Mouse (Mus musculus) embryonic facial prominence, embryonic 11.5 days (tissue): ENCODE results near the gene Rps7. TPM values are rescaled to one million over a fixed set of nuclear protein-coding genes. Genes with fewer than 3 reads are reported as not detected.

Experiments
- ATAC-seq: fragments of 200-750 bp; cut with Nextera tagmentation; replicated peaks from 2 replicates; pipeline ENCODE4 v1.8.0; 2017; ENCODE audit warnings: low read depth; ENCODE audit not compliant: insufficient number of reproducible peaks, low FRiP score, low TSS enrichment
- DNase-seq: peaks from one replicate; pipeline ENCODE4 v3.0.0-alpha.2; 2015; ENCODE audit warnings: low spot score
- H3K27ac ChIP-seq: fragments of 300-500 bp; sonication (generic); replicated peaks from 2 replicates; pipeline ENCODE4 v1.5.1; 2014; ENCODE audit warnings: mild to moderate bottlenecking, low read depth, low read length, control low read depth
- H3K27me3 ChIP-seq: fragments of 300-500 bp; sonication (generic); 2 replicates; pipeline ENCODE4 v1.6.1; 2014; ENCODE audit warnings: mild to moderate bottlenecking, low read length, moderate library complexity, mixed read lengths; ENCODE audit not compliant: control insufficient read depth, insufficient read depth
- H3K36me3 ChIP-seq: fragments of 300-500 bp; sonication (generic); replicated peaks from 2 replicates; pipeline ENCODE4 v1.6.1; 2014; ENCODE audit warnings: low read depth, mild to moderate bottlenecking, low read length, moderate library complexity, mixed read lengths; ENCODE audit not compliant: control insufficient read depth, insufficient read depth
- H3K4me1 ChIP-seq: fragments of 300-500 bp; sonication (generic); 2 replicates; pipeline ENCODE4 v1.6.1; 2014; ENCODE audit warnings: low read length, mixed read lengths; ENCODE audit not compliant: control insufficient read depth, insufficient read depth
- H3K4me2 ChIP-seq: fragments of 300-500 bp; sonication (generic); 2 replicates; pipeline ENCODE4 v1.6.1; 2014; ENCODE audit warnings: low read depth, mild to moderate bottlenecking, control low read depth, low read length, moderate library complexity
- H3K4me3 ChIP-seq: fragments of 300-500 bp; sonication (generic); 2 replicates; pipeline ENCODE4 v1.5.1; 2014; ENCODE audit warnings: low read depth, low read length, control low read depth
- H3K9ac ChIP-seq: fragments of 300-500 bp; sonication (generic); replicated peaks from 2 replicates; pipeline ENCODE4 v1.6.1; 2014; ENCODE audit warnings: mild to moderate bottlenecking, control low read depth, low read length
- H3K9me3 ChIP-seq: fragments of 300-500 bp; sonication (generic); replicated peaks from 2 replicates; pipeline ENCODE4 v1.6.1; 2016; ENCODE audit warnings: mild to moderate bottlenecking, low read length, inconsistent platforms, mixed read lengths; ENCODE audit not compliant: control insufficient read depth
- WGBS: fragments of 180-500 bp; shearing (Covaris S2); extraction: QIAGEN DNeasy Blood & Tissue Kit; methylation state at CpG from one replicate; pipeline ENCODE4 v1.1.7; 2014; 5-methylcytosine and 5-hydroxymethylcytosine counted together
- polyA plus RNA-seq: library from polyadenylated mRNA; unstranded; fragments of >200 nt; fragmentation: Nextera tagmentation; extraction: Ambion mirVana; gene quantifications from 2 replicates; pipeline ENCODE4 v1.2.1, GENCODE M21; 2014

Gene Rps7
- polyA plus RNA-seq, 1 experiment from 2014 or later: 941 TPM

- H3K27ac ChIP-seq: no peak overlapping the region
- H3K4me3 ChIP-seq: no peak overlapping the region
- no peak overlapping the region for H3K9ac ChIP-seq
- WGBS: 84% methylated on average over 2 of the region's 2 CpGs
- no peaks in the 10 kb centered on the region for H3K27me3 ChIP-seq
- H3K4me1 ChIP-seq: no peaks in the 10 kb centered on the region
- no peaks in the 10 kb centered on the region for H3K9me3 ChIP-seq
- peaks cover 2% of the 10 kb centered on the region; the same call in 1 of the 2 replicates for H3K36me3 ChIP-seq
- DNase-seq (no peak), ATAC-seq (no peak)
- H3K4me2 ChIP-seq: no peak overlapping the region
Observed at GRCm38 (mm10) chr12:28624251-28624650, 11.5 kb downstream of the Rps7 start.

GRCm38 (mm10) chr12:28623195-28623594 lies 12.6 kb downstream of the Rps7 start, which contains the start of gene Colec11:
Colec11 (minus strand) TSS chr12:28623377.
- Histone ChIP-seq H3K36me3 (no peaks in the 10 kb centered on the region), H3K4me2 (no peak within 1 kb of the TSS), H3K27ac (no peak within 1 kb of the TSS), H3K27me3 (no peaks in the 10 kb centered on the region), H3K9me3 (no peaks in the 10 kb centered on the region), H3K9ac (no peak within 1 kb of the TSS), H3K4me1 (no peaks in the 10 kb centered on the region), H3K4me3 (no peak within 1 kb of the TSS)
- no peak for ATAC-seq
- WGBS: 52% methylated on average over 5 of the region's 5 CpGs
- no peak for DNase-seq

- no peak overlapping the region for H3K9ac ChIP-seq
- no peak overlapping the region for H3K4me2 ChIP-seq
- DNase-seq (no peak), ATAC-seq (no peak)
- H3K27me3 ChIP-seq: no peaks in the 10 kb centered on the region
- no peaks in the 10 kb centered on the region for H3K9me3 ChIP-seq
- H3K4me1 ChIP-seq: no peaks in the 10 kb centered on the region
- H3K36me3 ChIP-seq: no peaks in the 10 kb centered on the region
- 87% methylated on average over 1 of the region's 1 CpGs for WGBS
- no peak overlapping the region for H3K27ac ChIP-seq
- H3K4me3 ChIP-seq: no peak overlapping the region
Observed at GRCm38 (mm10) chr12:28622641-28623040, 13.1 kb downstream of the Rps7 start.

- Histone ChIP-seq H3K4me2 (no peak overlapping the region), H3K27ac (no peak overlapping the region), H3K4me3 (no peak overlapping the region), H3K9ac (no peak overlapping the region), H3K9me3 (no peaks in the 10 kb centered on the region), H3K36me3 (no peaks in the 10 kb centered on the region), H3K27me3 (no peaks in the 10 kb centered on the region), H3K4me1 (no peaks in the 10 kb centered on the region)
- ATAC-seq (no peak), DNase-seq (no peak)
- 57% methylated on average over 5 of the region's 5 CpGs for WGBS
Observed at GRCm38 (mm10) chr12:28622167-28622532, 13.6 kb downstream of the Rps7 start.

- Histone ChIP-seq H3K4me2 (no peak overlapping the region), H3K9me3 (no peaks in the 10 kb centered on the region), H3K4me3 (no peak overlapping the region), H3K27ac (no peak overlapping the region), H3K36me3 (no peaks in the 10 kb centered on the region), H3K4me1 (no peaks in the 10 kb centered on the region), H3K27me3 (no peaks in the 10 kb centered on the region), H3K9ac (no peak overlapping the region)
- ATAC-seq (no peak), DNase-seq (no peak)
- 27% methylated on average over 7 of the region's 7 CpGs for WGBS
Observed at GRCm38 (mm10) chr12:28621451-28622166, 14.1 kb downstream of the Rps7 start.

- Histone ChIP-seq H3K4me1 (no peaks in the 10 kb centered on the region), H3K4me2 (no peak overlapping the region), H3K27me3 (no peaks in the 10 kb centered on the region), H3K9ac (no peak overlapping the region), H3K36me3 (no peaks in the 10 kb centered on the region), H3K9me3 (no peaks in the 10 kb centered on the region), H3K27ac (no peak overlapping the region), H3K4me3 (no peak overlapping the region)
- ATAC-seq: no peak
- no peak for DNase-seq
- WGBS: 70% methylated on average over 4 of the region's 4 CpGs
Observed at GRCm38 (mm10) chr12:28617297-28617696, 18.5 kb downstream of the Rps7 start.

GRCm38 (mm10) chr12:28614401-28614800 lies 21.4 kb downstream of the Rps7 start:
- DNase-seq (no peak), ATAC-seq (no peak)
- H3K36me3 ChIP-seq: no peaks in the 10 kb centered on the region
- H3K4me1 ChIP-seq: no peaks in the 10 kb centered on the region
- no peaks in the 10 kb centered on the region for H3K9me3 ChIP-seq
- H3K4me2 ChIP-seq: no peak overlapping the region
- 71% methylated on average over 7 of the region's 7 CpGs for WGBS
- H3K9ac ChIP-seq: no peak overlapping the region
- no peak overlapping the region for H3K4me3 ChIP-seq
- H3K27ac ChIP-seq: no peak overlapping the region
- no peaks in the 10 kb centered on the region for H3K27me3 ChIP-seq

- ATAC-seq (no peak), DNase-seq (no peak)
- H3K27me3 ChIP-seq: no peaks in the 10 kb centered on the region
- 0 out of 2 replicates have a peak, but pooled peaks cover 2% of the 10 kb centered on the region for H3K4me1 ChIP-seq
- H3K36me3 ChIP-seq: no peaks in the 10 kb centered on the region
- no peak overlapping the region for H3K4me2 ChIP-seq
- H3K9me3 ChIP-seq: no peaks in the 10 kb centered on the region
- 65% methylated on average over 6 of the region's 6 CpGs for WGBS
- H3K9ac ChIP-seq: no peak overlapping the region
- H3K4me3 ChIP-seq: no peak overlapping the region
- no peak overlapping the region for H3K27ac ChIP-seq
Observed at GRCm38 (mm10) chr12:28612391-28612790, 23.4 kb downstream of the Rps7 start.
